Mouse (Mus musculus) ovary, postnatal 10 days (tissue): ENCODE data around the gene 1700012B09Rik.

Experiments used
- DNase-seq: peaks from one replicate; pipeline ENCODE4 v3.0.0; 2022; ENCODE audit warnings: low spot score

1700012B09Rik gene

DNA sequence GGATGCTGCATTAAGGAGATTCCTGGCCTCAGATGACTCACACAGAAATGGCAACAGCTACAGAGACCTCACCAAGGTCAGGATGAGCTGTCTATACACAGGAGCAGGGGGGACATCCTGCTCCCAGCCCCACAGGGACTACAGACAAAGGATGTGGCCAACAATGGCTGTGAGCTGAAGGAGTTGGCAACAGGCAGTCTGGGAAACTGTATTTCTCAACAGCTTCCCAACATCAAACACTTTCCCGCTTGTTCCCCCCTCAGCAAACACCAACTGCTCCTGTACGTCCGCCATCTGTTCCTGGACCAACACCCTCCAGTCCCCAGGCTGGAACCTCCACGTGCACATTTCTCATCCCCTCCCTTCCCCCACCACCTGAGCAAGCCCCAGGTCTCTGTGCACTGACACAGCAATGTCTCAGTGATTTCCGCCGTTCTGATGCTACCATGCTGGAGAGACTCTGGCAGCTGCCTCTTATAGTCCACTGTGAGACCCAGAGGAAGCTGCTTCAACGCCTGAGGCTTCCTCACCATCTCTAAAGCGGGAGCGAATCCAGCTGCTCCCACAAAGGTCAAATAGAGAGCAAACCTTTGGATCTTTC lies 39.8 kb downstream of the 1700012B09Rik start:
- no peak for DNase-seq

DNA sequence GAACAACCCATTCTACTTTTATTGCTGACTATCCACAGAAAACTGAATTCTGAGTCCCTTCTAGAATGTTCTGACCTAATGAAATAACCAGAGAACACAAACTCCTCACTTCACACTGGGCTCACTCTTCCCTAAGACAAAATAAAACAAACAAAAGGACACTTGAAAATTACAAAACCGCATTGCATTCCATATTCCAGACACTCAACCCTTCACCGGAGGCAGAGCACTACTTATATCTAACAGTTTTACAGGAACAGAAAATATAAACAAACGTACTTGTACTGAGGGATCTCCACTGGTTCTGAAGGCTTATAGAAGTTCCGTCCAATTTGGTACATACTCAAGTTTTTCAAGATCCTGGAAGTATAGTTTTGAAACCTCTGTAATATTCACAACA lies 42.5 kb downstream of the 1700012B09Rik start:
- no peak for DNase-seq

DNA sequence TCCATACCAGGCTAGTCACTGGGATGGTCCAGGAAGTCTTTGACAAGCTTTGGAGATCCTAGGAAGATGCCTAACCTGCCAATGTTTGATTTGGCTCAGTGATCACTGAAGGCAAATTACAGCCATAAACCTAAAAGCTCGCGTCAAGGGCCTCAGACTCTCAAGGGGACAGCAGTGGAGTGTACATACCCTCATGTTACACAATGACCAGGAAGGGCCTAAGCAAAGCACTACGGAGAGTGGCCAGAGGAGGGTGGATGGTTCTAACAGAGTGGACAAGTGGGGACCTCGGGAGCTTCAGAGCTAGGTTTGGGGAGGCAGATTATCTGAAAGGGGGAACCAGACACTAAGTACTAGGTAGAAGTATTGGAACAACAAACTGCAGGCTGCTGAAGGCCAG lies 44.2 kb downstream of the 1700012B09Rik start:
- DNase-seq, result no peak

DNA sequence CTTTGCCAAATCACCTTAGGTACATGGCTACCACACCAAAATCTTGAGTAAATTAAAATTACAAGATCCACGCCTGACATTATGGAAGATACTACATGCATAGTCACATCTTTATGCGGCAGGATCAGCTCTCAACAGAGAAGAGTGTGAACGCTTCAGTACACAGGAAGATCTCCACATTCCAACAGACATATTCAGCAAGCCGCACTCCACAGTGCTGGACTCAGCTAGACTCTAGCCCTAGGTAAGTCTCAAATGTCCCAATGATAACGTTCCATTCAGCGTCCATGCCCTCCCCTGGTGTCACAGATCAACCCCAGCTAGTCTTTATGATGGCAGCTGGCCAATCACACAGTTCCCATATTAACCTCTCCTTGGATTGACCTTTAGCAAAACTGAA lies 44.8 kb downstream of the 1700012B09Rik start:
- no peak for DNase-seq

DNA sequence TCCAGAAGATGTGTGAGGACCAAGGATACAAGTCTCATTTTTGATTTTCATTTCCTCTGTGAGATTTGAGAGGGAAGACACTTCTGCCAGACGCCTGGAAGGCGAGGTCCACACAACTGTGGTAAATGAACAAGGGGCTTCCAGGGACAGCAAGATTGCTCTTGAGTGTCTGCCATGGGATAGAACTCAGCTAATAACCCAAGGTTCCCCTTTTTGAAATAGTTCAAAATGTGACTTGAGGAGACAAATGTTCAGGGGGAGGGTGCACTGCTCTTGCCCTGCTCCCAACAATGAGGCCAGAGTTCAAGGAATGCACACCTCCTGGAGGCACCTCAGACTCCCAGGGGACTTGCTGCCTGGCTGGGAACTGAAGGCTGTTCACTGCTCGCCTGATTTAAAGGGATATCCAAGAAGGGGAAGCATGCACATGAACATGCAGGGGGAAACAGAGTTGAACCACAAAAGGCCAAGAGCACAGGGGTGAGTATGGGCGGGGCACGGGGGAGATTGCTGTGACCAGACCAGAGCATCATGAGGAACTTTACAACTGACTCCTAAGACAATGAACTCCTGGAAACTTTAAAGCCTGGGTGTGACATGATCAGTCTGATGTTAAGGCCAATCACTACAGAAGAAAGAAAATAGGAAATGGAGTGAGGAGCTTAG lies 45.9 kb downstream of the 1700012B09Rik start:
- DNase-seq, result no peak

DNA sequence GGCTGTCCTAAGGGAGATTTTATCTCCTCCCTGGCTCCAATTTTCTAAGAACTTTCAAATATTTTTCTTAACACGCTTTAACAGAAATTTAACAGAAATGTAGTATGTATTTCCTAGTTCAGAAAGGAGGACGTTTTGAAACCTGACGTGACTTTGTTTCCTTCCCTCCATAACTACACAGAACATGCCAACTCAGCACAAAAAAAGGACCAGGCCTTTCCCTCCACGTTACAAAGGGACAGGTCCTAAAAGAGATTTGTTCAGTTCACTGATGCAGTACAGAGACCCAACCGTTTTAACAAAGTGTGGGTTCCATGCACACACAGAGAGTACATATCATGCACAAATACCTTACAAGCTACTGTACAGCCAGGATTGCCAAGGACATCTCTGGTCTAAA lies 49.2 kb downstream of the 1700012B09Rik start:
- no peak for DNase-seq

DNA sequence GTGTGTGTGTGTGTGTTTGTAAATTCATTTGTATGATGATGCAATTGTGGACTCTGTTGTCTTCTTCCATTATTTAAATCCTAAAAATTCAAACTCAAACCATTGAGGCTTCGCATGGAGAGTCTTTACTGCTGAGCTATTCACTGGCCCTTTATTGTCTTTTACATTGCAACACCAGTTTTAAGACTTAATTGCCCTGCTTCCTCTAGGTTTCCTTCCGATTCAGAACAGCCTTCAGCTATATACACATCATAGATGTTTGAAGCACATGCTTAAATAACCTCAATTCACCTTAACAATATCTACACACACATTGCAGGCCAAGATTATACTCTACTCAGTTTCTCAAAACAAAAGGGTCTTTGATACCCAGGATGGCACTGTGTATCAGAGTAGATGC lies 50.4 kb downstream of the 1700012B09Rik start:
- no peak for DNase-seq

DNA sequence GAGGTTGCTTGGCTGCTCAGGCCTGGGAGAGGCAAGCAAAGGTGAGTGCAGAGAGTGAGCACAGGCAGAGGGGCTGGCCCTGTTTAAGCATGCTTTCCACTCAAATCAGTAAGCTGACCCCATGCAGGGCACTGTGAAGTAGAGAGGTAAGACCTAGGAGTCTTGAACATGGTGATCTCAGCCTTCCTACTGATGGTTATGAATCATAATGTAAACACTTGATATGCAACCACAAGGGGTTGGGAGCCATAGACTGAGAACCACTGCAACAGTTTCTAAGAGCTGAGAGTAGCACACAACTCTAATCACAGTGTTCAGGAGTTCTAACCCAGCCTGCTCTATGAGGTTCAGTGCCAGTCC lies 52.5 kb downstream of the 1700012B09Rik start:
- no peak for DNase-seq

DNA sequence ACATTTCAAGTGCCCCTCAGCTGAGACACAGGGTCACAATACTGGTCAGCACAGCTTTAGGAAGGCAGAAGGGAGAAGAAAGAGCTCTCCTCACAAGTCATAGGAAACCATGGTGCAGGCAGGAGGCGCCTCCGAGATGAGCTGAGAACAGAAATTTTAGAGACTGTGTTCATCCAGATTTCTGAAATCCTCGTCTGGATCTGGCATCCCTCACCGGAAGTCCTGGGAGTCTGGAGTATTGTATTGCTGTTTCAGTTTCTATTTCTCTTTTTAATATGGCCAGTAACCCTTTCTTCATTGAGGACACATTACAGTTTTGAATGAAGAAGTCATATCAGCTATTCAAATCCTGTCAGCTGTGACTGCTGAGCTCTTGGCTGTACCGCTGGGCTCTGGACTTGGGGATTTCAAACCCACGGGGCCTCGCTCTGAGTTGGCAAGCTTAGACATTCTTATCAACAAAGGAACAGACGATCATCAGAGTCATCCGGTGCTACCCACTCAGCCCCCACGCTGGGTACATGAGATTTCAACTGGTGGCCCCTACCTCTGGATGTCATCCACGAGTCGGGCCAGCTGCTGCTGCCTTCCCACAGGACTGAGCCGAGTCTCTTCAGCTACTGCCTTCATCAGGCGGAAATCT lies 53.0 kb downstream of the 1700012B09Rik start:
- no peak for DNase-seq

DNA sequence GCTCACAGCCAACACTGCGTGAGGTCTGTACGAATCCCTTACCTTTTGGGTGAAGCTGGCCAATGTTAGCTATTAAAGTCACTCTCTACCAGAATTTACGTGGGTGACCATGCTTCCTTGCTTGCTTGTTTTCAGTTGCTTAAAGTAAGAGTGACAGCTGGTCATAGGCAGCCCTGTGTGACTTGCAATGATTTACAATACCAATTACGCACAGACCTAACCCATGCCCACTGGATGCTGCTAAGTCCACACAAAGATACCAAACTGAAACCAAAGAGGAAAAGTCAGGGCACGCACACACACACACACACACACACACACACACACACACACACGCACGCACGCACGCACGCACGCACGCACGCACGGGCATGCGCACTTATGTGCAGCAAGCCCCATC lies 55.6 kb downstream of the 1700012B09Rik start:
- no peak for DNase-seq

DNA sequence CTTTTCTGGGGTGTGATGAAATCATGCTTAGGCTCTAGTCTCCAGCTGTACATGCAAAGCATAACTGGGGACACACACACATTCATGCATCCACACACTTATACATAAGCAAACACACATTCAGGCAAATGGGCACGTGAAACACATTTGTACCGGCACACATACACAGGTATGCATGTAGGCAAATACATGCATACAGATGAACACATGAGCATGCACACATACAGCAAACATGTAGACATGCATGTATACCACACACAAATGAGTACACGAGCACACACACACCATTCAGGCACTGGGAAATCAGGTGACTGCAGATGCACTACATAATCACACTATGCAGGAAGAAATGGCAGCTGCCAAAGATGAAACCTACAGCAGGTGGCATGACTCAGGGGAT lies 59.9 kb downstream of the 1700012B09Rik start:
- no peak for DNase-seq
